Mouse (Mus musculus) cerebellum, adult (tissue): ENCODE measurements at regions not wholly inside any gene's neighbourhood (a gene's known extent, or its start where the extent isn't known, plus 50 kb on each side); places are given as distances from the start of the nearest gene placed in this dataset.

Experiments used
- ATAC-seq: cut with Nextera tagmentation; 2 replicates; pipeline ENCODE4 v1.9.2; 2017; ENCODE audit warnings: mild to moderate bottlenecking, moderate library complexity, mixed read lengths; ENCODE audit not compliant: insufficient number of reproducible peaks, low FRiP score, low TSS enrichment

DNA sequence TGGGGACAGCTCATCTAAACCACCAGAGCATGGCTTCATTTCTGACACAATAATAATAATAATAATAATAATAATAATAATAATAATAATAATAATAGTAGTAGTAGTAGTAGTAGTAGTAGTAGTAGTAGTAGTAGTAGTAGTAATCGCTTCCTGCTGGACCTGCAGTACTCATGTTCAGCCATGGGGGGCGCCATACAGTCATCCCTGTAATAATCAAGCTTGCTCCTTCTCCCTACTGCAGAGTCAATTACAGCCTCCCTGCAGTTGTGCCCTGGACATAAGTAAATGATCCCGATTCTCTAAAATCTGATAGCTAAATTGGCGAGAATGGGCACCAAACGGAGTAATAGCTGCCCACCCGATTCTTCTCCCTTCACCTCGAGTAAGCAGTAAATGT lies 537.1 kb upstream of the Gm19410 start:
- ATAC-seq = no peak

DNA sequence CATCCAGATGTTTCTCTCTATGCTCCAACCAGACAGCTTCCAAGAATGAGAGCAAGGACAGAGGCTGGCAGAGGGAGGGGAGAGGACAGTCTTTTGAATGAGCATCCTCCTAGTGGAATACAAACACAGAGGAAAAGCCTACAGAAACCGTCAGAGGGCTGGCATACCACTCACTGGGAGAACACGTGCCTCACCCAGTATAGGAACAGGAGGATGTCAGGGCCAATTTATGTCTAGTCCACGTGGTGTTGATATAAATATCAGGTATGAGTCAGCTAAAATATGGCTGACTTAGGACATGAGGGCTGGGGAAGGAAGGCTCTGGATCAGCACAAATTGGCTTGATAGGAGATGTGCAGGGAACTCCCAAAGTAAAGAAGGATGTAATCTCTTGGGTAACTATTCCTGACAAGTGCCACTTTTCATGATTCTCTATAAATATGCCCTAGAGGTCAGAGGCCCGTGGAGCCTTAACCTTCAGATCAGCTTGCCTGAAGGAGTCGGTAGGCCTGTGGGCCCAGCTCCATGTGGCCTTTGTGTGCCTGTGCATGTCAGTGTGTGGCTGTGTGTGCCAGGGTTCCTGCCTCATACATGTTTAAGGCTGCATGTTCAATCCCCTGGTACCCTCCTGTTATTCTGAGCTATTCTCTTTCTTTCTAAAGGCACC lies 531.9 kb upstream of the Gm19410 start:
- no peak for ATAC-seq

DNA sequence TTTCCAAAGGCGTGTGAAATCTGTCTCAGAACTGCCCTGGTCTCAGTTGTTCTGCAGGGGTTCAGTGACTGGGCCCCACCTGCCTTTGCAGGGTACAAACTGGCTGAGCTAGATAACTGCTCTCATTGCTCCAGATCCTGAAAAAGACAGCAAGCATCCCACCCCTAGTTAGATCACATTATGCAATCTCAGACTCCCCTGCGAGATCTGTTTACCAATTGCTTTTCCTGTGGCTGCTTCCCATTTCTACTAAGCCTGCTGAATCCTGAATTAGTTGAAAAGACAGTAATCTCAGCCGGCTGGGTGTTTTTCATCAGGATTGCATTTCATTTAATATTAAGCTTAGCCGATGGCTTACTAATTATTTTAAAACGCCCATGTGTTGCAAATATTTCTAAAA lies 531.2 kb upstream of the Gm19410 start:
- no peak for ATAC-seq

DNA sequence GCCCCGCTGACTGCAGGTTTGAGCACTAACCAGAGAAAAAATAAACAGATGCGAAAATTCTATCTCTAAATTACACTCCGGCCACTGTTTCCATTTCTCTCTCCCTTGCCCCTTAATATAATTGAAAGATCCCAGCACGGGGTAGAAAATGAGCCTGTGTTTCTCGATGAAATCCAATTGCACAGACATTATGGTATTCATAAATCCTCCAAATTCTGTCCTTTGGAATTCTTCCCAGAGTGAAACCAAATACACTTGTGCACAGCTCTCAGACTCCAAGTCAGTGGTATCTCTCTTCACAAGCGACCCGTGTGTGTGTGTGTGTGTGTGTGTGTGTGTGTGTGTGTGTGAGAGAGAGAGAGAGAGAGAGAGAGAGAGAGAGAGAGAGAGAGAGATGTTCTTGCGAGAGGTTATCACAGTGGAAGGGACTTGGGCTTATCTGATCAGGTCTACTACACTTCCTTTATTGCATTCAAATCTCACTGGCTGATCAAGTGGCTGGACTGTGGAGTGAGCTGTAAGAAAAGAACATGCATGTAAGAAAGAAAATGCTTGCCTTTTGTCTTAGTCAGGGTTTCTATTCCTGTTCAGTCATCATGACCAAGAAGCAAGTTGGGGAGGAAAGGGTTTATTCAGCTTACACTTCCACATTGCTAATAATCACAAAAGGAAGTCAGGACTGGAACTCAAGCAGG lies 529.6 kb upstream of the Gm19410 start:
- ATAC-seq = no peak

DNA sequence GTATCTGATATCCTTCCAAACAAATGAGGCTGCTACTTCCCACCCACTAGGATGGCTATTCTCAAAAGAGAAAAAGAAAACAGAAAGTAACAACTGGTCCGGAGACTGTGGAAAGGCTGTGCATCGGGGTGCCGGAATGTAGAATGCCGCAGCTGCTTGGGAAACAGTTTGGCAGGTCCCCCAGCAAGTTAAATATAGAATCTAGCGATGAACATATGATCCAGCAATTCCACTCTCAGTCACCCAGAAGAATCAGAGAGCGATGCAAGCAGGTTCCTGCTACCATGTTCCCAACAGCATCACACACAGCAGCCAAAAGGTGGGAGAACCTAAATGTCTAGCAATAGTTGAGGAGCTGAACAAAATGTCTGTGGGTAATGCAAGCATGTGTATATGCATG lies 528.3 kb upstream of the Gm19410 start:
- ATAC-seq = no peak

DNA sequence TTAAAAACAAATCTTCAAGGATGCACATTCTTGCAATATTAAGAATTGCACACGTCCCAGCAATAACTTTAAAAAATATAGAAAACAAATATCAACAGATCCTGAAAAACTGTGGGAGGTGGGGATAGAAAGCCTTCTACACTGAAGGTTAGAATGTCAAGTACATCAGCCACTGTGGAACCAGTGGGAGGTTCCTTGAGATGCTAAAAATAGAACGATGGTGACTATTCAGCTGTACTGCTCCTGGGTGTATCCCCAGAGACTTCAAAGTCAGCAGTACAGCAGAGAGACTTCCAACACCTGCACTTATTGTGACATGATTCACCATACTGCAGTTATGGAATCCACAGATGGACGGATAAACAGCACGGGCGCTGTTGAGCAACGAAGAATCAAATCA lies 524.7 kb upstream of the Gm19410 start:
- no peak for ATAC-seq

DNA sequence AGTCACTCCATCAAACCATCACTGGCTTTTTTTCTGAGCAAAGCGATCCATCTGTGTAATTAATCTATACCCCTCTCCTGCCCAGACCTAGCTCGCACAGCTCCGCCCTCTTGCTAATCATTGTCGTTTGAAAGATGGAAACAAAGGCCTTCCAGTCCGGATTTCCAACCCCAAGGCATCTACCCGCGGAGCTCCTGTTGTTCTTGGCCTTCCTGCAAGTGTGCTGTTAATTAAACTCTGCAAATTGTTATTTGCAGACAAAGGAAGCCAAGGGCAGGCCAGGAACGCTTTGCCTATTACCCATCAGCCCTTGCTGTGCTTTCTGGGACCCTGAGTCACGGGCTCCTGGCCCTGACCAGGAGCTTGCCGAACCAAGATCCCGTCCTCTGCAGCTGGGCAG lies 522.0 kb upstream of the Gm19410 start:
- no peak for ATAC-seq

DNA sequence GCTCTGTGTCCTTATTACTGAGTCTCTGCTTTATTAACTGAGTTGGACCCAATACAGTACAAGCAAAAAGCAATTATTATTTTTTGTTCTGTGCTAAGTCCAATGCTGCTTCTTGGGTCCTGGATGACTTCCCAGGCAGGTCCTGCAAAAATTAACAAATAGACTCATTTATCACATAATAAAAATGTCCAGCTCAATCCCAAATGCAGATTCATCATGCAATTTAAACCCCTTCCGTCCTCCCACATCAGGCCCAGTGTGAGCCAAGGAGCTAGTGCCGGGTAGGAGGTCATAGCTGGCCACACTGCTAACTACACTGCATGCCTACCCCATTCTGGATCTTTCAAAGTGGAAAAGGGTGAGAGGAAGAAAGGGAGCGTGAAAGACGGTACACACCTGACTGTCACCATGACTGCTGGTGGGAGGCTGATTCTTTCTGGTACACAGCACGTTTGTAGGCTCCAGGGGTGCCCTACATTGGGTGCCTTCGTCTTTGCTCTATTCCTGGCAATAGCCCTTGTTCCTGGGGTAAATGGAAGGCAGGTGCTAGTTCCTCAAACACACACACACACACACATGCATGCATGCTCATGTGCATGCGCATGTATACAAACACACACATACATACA lies 515.7 kb upstream of the Gm19410 start:
- ATAC-seq = no peak

DNA sequence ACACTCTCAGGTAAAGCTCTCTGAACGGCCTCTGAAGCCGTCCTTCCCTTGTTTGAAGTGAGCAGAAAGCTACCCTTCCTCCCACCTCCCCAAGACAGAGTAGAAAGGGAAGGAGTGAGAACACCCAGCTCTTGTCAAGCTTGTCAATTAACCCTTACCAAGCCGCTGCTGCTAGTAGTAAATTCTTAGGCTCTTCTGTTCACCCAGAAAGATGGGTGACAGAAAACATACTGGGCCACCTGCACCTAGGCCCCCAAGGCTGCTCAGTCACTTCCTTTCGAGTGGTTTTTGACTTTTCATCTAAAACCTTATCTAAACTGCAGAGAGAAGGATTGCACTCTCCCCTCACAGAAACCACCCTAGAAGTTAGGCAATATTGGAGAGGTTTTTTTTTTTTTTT lies 514.9 kb upstream of the Gm19410 start:
- ATAC-seq = no peak

DNA sequence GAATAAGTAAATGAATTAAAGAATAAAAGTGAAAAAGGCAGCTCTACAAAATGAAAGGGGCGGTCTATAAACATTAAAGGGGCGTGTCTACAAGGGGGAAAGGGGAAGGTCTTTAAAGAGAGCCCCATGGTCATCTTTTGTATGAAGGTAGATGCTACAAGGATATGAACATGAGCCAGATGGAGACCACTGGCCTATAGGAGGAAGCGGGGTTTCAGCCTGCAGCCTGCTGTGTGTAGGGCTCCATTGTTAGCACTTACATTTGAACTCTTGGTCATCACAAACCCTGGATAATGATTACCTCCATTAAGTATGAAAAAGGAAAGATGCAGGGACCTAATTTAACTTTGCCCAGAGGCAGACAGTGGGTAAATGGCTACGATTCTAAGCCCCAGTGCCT lies 511.6 kb upstream of the Gm19410 start:
- ATAC-seq = no peak

DNA sequence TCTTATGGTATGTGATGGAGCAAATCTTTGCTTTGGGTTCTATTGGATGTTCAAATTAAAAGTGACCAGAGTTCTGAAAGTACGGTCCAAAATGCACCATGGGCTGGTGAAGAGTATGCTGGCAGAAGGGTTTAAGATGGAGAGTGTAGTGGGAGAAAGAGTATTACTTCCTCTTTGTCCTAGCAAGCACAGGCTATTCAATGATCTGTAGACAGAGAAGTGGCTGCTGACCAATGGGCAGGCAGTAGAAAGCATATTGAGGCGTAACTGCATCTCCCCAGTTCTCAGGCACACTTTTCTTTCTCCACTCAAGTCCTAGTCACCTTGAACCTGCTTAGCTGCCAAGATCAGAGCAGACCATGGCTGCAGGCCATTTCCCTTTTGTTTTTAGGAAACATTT lies 510.3 kb upstream of the Gm19410 start:
- ATAC-seq = no peak

DNA sequence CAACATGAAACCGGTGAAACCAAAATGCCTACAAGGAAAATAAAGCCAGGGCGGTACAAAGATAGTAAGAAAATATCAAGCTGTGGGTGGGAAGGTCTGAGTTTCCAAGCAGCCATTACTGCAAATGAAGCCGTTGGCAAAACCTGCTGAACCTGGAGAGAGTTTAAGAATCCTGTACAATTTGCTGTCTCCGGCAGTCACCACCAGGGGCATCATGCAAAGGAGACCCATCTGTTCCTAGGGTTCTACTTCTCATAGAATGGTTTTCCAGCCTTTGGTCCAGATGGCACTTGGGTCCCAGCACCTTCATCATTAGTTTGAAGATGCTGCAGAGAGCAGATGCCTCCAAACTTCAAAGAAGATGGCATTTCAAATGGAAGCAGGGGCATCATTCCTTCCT lies 508.6 kb upstream of the Gm19410 start:
- ATAC-seq = peak; percentile 61; the same call in 1 of the 2 replicates

DNA sequence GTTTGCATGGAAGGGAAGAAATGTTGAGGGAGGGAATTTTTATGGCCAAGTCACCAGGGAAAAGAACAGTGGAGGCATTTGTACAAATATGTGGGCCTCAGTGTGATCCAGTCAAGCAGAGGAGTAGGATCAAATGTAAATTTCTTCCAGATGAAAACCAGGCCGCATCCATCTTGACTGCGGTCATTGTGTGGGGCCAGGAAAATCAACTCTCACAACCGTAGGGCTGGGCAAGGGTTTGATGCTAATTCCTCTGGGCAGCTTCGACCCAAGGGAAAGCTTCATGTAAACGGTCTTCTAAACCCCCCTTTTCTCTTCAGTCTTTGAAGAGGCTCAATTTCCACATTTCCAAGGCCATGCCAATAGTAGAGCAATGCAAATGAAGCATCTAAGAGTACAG lies 497.4 kb upstream of the Gm19410 start:
- ATAC-seq = no peak

DNA sequence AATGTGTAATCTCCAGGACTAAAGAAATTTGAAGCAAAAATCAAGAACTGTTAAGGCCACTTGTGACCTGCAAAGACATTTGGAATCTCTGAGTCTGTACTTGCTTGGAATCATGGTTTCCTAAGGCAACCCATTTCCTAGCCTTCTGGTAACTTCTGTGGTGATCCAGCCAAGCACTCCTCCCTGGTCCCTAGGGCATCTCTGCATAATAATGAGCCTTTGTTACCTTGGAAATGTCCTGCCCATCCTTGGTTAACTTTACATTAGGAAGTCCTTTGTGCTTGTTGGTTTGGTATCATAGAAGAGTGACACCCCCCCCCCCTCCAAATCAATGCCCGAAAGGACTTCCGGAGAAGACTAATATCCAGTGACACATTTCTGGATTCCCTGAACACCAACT lies 496.6 kb upstream of the Gm19410 start:
- ATAC-seq = no peak

DNA sequence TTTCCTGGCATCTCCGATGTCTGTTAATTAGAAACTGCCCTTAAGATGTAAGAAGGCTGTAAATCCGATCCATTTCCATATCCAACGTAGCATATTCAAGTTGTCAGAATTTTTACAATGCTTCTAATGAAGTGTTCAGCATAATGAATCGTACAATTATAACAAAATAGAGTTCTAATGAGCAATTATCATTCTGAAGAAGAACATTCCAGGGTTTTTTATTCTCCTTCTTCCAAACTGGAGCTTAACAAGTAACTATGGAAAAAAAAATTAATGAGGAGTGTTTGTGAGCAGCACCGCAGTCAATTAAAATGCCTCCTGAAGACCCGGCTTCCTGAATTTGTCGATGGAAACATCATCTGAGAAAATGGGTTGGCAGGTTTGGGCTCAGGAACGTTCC lies 489.6 kb upstream of the Gm19410 start:
- no peak for ATAC-seq

DNA sequence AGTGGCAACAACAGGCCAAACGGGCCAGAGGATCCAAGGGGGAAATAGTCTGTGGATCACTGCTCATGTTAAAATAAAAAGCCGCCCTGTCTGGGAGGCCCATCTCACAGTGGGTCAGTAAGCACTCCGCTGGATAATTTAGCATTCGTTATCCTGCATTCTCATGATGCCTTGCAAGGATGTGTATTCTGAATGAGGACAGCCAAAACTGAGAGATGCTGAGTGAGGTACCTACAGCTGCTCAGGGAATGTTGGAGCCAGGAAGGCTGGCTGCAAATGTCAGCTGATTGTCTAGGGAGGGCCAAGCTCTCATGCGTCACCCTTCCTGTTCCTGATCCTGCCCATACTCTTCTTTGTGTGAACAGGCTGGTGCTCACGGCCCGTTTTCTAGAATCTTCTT lies 489.1 kb upstream of the Gm19410 start:
- no peak for ATAC-seq

DNA sequence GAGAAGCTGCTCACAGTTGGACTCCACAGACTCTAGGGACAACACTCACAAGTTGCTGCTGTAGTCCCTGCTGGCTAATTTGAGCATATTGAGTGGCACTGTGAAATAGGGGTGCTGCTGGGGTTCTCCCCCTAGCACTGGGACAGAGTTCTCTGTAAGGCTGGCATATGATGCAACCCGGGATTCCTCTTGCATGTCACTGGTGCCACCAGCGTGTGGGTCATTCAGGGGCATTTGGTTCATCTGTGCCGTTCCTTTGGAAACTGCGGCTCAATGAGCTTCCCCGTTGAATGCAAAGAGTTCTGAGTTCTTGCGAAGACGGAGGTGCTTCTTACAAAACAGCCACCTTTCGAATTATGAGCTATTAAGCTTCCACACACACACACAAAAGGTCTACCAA lies 486.6 kb upstream of the Gm19410 start:
- ATAC-seq = no peak

DNA sequence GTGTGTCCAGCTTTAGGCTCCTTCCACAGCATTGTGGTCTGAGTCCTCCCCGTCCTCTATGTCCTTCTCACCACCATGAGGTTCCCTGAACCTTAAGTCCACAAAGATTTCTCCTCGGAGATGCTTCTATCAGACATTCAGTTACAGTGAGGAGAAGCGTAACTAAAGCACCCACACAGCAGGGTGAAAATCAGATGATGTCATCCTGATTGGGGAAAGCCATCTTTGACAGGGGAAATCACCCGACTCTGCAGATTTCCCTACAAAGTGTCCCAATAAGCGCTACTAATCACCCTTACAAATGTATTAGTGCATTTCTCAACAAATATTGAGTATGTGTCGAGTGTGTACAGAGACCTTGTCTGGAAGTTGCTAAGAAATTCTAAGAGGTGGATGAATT lies 484.8 kb upstream of the Gm19410 start:
- ATAC-seq = no peak

DNA sequence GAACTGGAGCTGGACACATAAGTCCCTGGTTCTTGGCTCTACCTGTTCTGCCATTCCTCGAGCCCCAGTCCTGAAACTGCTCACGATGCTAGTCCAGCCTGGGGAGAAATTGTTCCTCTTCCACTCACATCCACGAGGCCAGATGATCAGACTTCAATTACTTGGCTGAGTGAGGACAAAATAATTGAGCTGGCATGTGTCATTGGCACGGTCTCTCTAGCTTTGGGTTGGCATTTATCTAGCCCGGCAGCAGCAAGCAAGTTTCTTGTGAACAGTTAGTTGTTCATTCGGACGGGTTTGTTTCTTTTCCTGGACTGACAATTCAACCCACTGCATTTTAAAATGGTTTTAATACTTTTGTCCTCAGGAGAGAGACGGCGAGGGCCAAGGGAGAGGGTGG lies 482.2 kb upstream of the Gm19410 start:
- ATAC-seq = no peak

DNA sequence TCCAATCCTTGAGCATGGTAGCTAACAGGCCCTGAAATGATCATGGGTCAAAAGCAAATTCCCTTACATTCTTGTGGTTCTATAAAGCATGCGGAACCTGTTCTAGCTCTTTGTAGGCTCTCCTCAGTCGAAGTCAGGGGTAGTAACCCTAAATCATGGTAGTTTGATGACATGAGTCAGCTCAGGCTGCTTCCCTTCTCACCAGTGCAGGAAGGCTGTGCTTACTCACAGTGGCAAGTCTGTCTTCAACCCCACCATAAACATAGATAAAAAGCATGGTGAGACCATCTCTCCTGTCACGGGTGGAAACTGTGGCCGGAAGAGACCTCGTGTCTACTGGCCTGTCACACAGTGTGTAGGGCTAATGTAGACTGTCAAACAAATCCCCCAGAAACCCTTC lies 476.6 kb upstream of the Gm19410 start:
- ATAC-seq = no peak

DNA sequence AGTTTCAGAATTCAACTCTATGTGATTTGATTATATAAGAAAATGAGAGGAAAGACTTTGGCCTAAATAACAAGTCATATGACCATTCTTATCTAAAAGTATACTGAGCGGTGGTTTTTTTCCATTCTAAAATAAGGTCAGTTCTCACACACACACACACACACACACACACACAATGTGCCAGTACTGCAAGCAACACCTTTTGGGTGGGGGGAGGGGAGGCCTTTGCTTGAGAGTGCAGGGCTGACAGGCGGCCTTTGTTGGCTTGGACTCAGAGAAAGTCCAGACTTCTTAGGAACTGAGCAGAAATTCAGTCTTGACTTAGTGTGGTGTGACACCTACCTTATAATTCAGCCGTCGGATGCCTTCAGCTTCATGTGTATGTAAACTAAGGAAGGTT lies 475.6 kb upstream of the Gm19410 start:
- no peak for ATAC-seq
